Mouse (Mus musculus) T-helper 17 cell (primary cell): ENCODE data around the gene Dpp7.

ENCODE experiments used
- in situ Hi-C, 2 experiments: fragments of 300-600 bp; cut with MboI, MseI; formaldehyde crosslinking; loops; 1 replicate in 1 of 2; 2 replicates in 1 of 2; pipeline ENCODE4 v1.15.1; 2025; ENCODE audit warnings: high pct_unique_total_duplicates in 2 of 2

Dpp7 gene

GRCm38 (mm10) chr2:25365091-25365761, 9.1 kb upstream of the Dpp7 start, which contains the start of gene Uap1l1:
TSS of gene Uap1l1 (minus strand) at chr2:25365682.
- in situ Hi-C loops = no loop called here

GRCm38 (mm10) chr2:25364761-25365090, 8.6 kb upstream of the Dpp7 start:
- in situ Hi-C loops = loop anchor here in 1 of 2 experiments (5.0 kb wide), 1 partner anchor 1658 kb away; no protein-coding TSS in a partner anchor

GRCm38 (mm10) chr2:25364313-25364712, 8.2 kb upstream of the Dpp7 start:
- in situ Hi-C loops = loop anchor here in 1 of 2 experiments (5.0 kb wide), 1 partner anchor 1658 kb away; no protein-coding TSS in a partner anchor

- in situ Hi-C loops = loop anchor here in 1 of 2 experiments (5.0 kb wide), 1 partner anchor 1659 kb away; no protein-coding TSS in a partner anchor
Observed at GRCm38 (mm10) chr2:25363478-25364178, 7.5 kb upstream of the Dpp7 start.

- in situ Hi-C loops = loop anchor here in 1 of 2 experiments (5.0 kb wide), 1 partner anchor 1662 kb away; no protein-coding TSS in a partner anchor
Observed at GRCm38 (mm10) chr2:25359848-25360247, 3.7 kb upstream of the Dpp7 start.

- in situ Hi-C loops = no loop called here
Observed at GRCm38 (mm10) chr2:25355419-25356066, 616 bp downstream of the Dpp7 start.

GRCm38 (mm10) chr2:25354211-25354610, 1.9 kb downstream of the Dpp7 start:
- in situ Hi-C loops = no loop called here

GRCm38 (mm10) chr2:25350701-25351100, 5.5 kb downstream of the Dpp7 start:
- in situ Hi-C loops = no loop called here

GRCm38 (mm10) chr2:25349499-25349898, 6.7 kb downstream of the Dpp7 start:
- in situ Hi-C loops = no loop called here

- in situ Hi-C loops = no loop called here
Observed at GRCm38 (mm10) chr2:25348162-25348561, 8.0 kb downstream of the Dpp7 start.

GRCm38 (mm10) chr2:25338303-25338702, 17.9 kb downstream of the Dpp7 start:
- in situ Hi-C loops = loop anchor here in 1 of 2 experiments (10.0 kb wide), 1 partner anchor 64 kb away; the partner anchor contains the start of genes Anapc2 and Ssna1

- in situ Hi-C loops = loop anchor here (5.0 to 10.0 kb wide), 2 partner anchors 59 to 61 kb away; partner anchors contain the start of genes Anapc2 (in 2 of the 2) and Ssna1 (in 2 of the 2)
Observed at GRCm38 (mm10) chr2:25333569-25333968, 22.6 kb downstream of the Dpp7 start.

GRCm38 (mm10) chr2:25332286-25333160, 23.6 kb downstream of the Dpp7 start, which contains the start of gene Man1b1:
TSS of gene Man1b1 (plus strand) at chr2:25332338.
- in situ Hi-C loops = loop anchor here (5.0 to 10.0 kb wide), 2 partner anchors 58 to 60 kb away; partner anchors contain the start of genes Anapc2 (in 2 of the 2) and Ssna1 (in 2 of the 2)

- in situ Hi-C loops = loop anchor here (5.0 to 10.0 kb wide), 2 partner anchors 57 to 59 kb away; partner anchors contain the start of genes Anapc2 (in 2 of the 2) and Ssna1 (in 2 of the 2)
Observed at GRCm38 (mm10) chr2:25331470-25331869, 24.7 kb downstream of the Dpp7 start.

- in situ Hi-C loops = no loop called here
Observed at GRCm38 (mm10) chr2:25328440-25328839, 27.7 kb downstream of the Dpp7 start.

- in situ Hi-C loops = no loop called here
Observed at GRCm38 (mm10) chr2:25326036-25326435, 30.1 kb downstream of the Dpp7 start.

GRCm38 (mm10) chr2:25320084-25320483, 36.1 kb downstream of the Dpp7 start:
- in situ Hi-C loops = no loop called here

- in situ Hi-C loops = no loop called here
Observed at GRCm38 (mm10) chr2:25318971-25319773, 37.0 kb downstream of the Dpp7 start, which contains the start of gene Grin1. TSS of gene Grin1 (minus strand) at chr2:25319187.

GRCm38 (mm10) chr2:25318119-25318966, 37.8 kb downstream of the Dpp7 start:
- in situ Hi-C loops = no loop called here
